Mouse (Mus musculus): ENCODE results near the gene Cct8.

DNA sequence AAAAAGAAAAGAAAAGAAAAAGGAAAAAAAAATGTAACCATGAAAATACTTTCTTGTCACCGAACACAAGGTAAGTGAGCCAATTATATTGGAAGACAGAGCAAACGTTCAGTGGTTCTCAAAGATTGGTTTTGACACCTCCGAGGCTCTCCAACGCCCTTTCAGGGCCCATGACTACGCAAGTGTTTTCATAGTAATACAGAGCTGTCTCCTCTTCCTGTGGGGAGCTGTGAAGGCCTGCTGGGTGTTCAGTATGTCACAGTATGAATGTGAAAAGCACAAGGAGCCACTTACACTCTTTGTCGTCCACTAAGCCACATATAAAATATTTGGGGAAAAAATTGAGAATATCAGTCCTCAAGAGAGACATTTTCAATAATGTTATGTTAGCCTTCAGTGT is 1.5 kb upstream of the Cct8 start:
- TF ChIP-seq CTCF (IDR thresholded peaks at IDR 0.05; ENCODE audit: low read depth) (no peak), EP300 (optimal IDR thresholded peaks at IDR 0.05) (no peak)

Data from stomach, postnatal 0 days (tissue).